Mouse (Mus musculus) frontal cortex, adult (tissue): ENCODE measurements around the gene Psg16.
"Not testable (repeated sequence)": the region's sequence is repeated elsewhere in the genome, so short reads cannot be mapped to it uniquely, and the experiment has no call there.

Experiments
- ATAC-seq: cut with Nextera tagmentation; 2 replicates; pipeline ENCODE4 v1.9.2; 2017; ENCODE audit warnings: mild to moderate bottlenecking, moderate library complexity, mixed read lengths; ENCODE audit not compliant: low TSS enrichment

The Psg16 gene

DNA sequence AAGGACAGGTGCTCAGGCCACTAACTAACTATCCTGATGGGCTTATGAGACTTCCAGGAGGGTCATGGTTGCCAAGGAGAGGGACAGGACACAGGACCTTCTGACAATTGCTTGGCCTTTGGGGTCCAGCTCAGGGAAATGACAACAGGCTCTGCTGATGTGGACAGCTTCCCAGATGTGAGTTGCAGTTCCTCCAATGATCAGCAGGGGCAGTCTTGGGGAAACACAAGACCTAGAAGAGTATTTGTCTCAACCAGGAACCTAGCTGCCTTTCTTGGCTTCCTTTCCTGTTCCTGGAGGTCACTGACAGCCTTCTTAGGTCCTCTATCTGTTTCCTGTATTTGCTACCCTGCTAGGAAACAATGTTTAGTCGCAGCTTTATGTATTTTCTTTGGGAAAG, 17.4 kb downstream of the Psg16 start:
- ATAC-seq: no peak

DNA sequence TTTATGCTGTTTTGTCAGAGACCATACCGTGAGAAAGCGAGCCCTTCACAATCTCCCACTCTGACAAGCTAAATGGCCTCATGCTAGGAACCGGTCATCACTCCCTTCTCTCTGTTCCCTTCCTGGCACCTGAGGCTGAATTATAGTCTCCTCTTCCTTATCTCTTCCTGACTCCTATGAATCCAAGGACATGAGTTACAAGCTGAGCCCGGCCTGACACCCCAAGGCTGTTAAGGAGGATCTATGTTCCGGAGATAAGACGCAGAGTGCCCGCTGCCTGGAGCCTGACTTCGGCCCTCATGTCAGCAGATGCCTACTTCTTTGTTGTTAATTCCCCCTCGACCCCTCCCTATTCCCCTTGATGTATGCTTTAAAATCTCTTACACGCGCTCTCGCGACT, 27.8 kb downstream of the Psg16 start:
- not testable (repeated sequence) for ATAC-seq

DNA sequence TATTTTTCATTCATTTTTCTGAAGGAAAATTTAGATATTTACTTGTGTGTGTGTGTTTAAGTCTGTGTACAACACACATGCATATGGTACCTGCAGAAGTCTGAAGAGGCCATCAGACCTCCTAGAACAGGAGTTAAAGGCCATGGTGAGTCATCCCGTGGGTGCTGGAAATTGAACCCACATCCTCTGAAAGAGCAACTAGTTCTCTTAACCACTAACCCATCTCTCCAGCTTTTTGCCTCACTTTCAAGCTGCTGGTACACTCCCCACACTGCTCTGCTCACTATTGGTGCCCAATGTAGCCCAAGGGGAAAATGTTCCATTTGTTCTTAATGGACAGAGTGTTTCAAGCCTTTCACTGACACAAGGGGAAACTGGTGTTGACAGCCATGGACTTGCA, 61.5 kb downstream of the Psg16 start:
- no peak for ATAC-seq

DNA sequence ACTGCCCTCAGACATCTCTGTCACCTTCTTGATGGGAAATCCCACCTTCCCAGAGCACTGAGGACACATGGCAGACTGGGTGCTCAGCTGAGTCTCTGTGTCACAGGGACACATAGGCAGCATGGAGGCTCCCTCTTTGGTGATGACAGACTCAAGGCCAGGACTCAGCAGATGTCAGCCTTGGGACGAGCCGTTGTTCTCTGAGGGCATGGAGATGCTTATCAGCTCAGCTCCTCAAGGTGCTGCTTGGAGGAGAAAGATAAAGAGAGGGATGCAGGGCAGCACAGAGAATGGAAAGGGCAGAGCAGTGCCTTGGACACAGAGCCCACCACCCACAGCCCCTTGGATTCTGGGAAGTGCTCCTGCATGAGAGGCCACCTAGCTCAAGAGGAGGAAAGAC, 76.1 kb downstream of the Psg16 start, which contains the start of gene Ceacam3:
TSS of gene Ceacam3 (plus strand) at position 352 of the 400 bp plus-strand sequence.
- no peak for ATAC-seq

DNA sequence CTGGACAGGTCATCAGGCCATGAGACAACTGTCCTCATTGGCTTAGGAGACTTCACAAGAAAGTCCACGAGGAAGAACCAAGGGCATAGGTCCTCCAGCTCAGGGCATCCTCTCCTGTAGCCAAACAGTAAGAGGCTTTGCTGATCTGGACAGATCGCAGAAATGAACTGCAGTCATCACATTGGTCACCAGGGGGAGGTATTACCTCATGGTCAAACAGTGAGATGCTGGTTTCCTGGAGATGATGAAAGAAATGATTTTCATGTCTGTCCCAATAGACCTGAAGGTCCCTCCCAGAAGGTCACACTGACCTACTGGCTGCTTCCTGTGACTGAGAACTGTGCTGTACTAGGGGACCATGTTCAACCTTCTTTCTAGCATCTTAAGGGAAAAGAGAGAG, 81.8 kb downstream of the Psg16 start:
- ATAC-seq: no peak

DNA sequence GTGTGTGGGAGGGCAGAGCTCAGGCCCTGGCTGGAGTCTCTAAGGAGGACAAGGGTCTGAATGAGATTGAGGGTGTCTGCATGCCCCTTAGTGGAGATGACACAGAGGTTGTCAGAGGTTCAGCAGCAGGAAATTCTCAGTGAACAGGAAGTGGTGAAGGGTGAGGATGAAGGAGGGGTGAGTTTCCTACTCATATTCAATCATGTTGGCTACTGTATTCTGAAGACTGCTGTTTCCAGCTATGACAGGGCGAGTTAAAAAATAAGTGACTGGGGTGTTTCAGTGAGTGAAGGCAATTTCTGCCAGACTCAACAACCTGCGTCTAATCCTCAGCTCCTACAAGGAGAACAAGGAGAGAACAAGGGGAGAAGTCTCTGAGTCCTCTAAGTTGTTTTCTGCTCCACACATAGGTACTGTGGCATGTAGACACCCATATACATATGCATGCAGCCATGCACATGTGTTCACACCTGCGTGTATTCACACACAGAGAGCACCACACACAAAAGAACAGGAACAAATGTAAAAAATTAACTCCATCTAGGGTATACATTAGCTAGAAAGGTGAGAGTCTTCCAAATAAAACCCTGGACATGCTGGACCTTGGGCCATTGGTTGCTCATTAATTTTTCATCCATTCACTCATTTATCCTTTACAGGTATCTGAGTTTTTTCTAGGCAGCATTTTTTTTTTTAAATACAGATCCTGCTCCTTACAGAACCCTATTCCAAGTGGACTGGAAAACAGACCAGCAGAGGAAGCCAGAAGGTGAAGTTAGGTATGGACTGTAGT, 83.2 kb downstream of the Psg16 start:
- ATAC-seq: no peak

DNA sequence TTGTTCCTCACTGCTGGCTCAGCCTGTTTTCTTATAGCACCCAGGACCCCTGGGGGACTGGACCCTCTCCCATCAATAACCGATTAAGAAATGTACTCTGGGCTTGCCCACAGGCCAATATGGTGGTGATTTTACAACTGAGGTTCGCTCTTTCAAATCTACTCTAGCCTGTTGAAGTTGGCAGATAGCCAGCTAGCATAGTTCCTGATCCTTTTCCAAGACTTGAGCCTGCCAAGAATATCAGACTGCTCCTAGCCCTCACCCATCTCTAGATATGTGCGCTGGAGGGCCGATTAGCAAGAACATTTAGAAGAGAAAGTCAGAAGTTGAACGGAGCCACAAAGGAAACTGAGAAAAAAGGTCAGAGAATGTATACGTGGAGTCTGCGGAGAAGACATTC, 85.2 kb downstream of the Psg16 start:
- no peak for ATAC-seq

DNA sequence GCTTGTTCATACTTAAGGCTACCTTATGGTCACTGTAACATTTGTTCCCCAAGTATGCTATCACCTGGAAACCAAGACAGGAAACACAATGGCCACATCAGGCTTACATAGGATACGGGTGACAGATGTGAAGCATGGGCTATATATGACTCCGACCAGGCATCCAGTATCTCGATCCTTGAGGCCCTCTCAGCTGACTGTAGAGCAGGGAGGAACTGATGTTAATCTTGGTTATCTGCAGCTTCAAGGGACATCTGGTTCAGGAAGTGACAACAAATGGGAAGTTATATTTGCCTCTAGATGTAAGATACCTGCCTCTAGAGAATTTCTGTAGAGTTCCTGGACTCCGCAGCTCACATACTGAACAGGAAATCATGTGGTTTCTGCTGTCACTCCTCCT, 98.0 kb downstream of the Psg16 start:
- ATAC-seq: no peak
